Mouse (Mus musculus) testis, adult 2 months (tissue): Measurements from ENCODE around the gene Pepd.

ENCODE experiments used
- CTCF ChIP-seq: fragments of 200-500 bp; IDR thresholded peaks from 2 replicates; pipeline ENCODE4 v1.5.1; 2012; ENCODE audit warnings: low read depth, mild to moderate bottlenecking, inconsistent platforms, low read length, moderate library complexity; ENCODE audit not compliant: control insufficient read depth, insufficient read depth, insufficient replicate concordance
- POLR2A ChIP-seq: fragments of 200-500 bp; IDR thresholded peaks from 2 replicates; pipeline ENCODE4 v1.6.1; 2012; ENCODE audit warnings: low read depth, mild to moderate bottlenecking, inconsistent platforms, low read length, moderate library complexity; ENCODE audit not compliant: control insufficient read depth

GRCm38 (mm10) chr7:35076645-35077044 lies 164.5 kb downstream of the Pepd start:
- TF ChIP-seq CTCF (no peak), POLR2A (no peak)
